Mouse (Mus musculus): ENCODE data around the gene Sorcs2.

- TF ChIP-seq POLR2A (IDR thresholded peaks at IDR 0.05; ENCODE audit: control insufficient read depth, extremely low read depth, insufficient read depth, low read length, poor library complexity): no peak
- no peak for TF ChIP-seq CTCF (IDR thresholded peaks at IDR 0.05; ENCODE audit: borderline replicate concordance, control insufficient read depth, extremely low read depth, insufficient read depth, low read length, poor library complexity)
Observed at GRCm38 (mm10) chr5:36122987-36123386, 275.0 kb downstream of the Sorcs2 start.

Data from thymus, adult 2 months (tissue).